Mouse (Mus musculus): ENCODE data around the gene Ccnt1.

GRCm38 (mm10) chr15:98526057-98526456, 44.7 kb downstream of the Ccnt1 start:
- no peak for TF ChIP-seq USF1 (IDR thresholded peaks at IDR 0.05; ENCODE audit: low read depth)
- no peak for TF ChIP-seq CTCF (IDR thresholded peaks at IDR 0.05; ENCODE audit: control insufficient read depth, insufficient read depth, insufficient read length)
- TF ChIP-seq MAX (IDR thresholded peaks at IDR 0.05): no peak
